Mouse (Mus musculus) intestine, embryonic 15.5 days (tissue): ENCODE measurements around the gene Jade2. TPM values are rescaled to one million over a fixed set of nuclear protein-coding genes. Genes with fewer than 3 reads are reported as not detected.
"Not testable (repeated sequence)": the region's sequence is repeated elsewhere in the genome, so short reads cannot be mapped to it uniquely, and the experiment has no call there.

ENCODE experiments used
- ATAC-seq: fragments of 200-750 bp; cut with Nextera tagmentation; 2 replicates; pipeline ENCODE4 v1.8.0; 2017; ENCODE audit warnings: moderate TSS enrichment, moderate library complexity
- H3K27ac ChIP-seq: fragments of 300-500 bp; sonication (generic); 2 replicates; pipeline ENCODE4 v1.5.1; 2015; ENCODE audit warnings: mild to moderate bottlenecking, inconsistent platforms
- H3K27me3 ChIP-seq: fragments of 300-500 bp; sonication (generic); replicated peaks from 2 replicates; pipeline ENCODE4 v1.6.1; 2015; ENCODE audit warnings: inconsistent platforms
- H3K36me3 ChIP-seq: fragments of 300-500 bp; sonication (generic); 2 replicates; pipeline ENCODE4 v1.6.1; 2015; ENCODE audit warnings: inconsistent platforms
- H3K4me1 ChIP-seq: fragments of 300-500 bp; sonication (generic); replicated peaks from 2 replicates; pipeline ENCODE4 v1.6.1; 2015; ENCODE audit warnings: inconsistent platforms
- H3K4me2 ChIP-seq: fragments of 300-500 bp; sonication (generic); replicated peaks from 2 replicates; pipeline ENCODE4 v1.6.1; 2015; ENCODE audit warnings: mild to moderate bottlenecking, inconsistent platforms
- H3K4me3 ChIP-seq: fragments of 300-500 bp; sonication (generic); replicated peaks from 2 replicates; pipeline ENCODE4 v1.5.1; 2015; ENCODE audit warnings: inconsistent platforms
- H3K9ac ChIP-seq: fragments of 300-500 bp; sonication (generic); 2 replicates; pipeline ENCODE4 v1.6.1; 2015; ENCODE audit warnings: inconsistent platforms
- H3K9me3 ChIP-seq: fragments of 300-500 bp; sonication (generic); 2 replicates; pipeline ENCODE4 v1.6.1; 2016; ENCODE audit warnings: inconsistent platforms
- WGBS: fragments of 180-500 bp; shearing (Covaris S2); methylation state at CpG from one replicate; pipeline ENCODE4 v1.1.7; 2015; 5-methylcytosine and 5-hydroxymethylcytosine counted together
- polyA plus RNA-seq: library from polyadenylated mRNA; unstranded; fragments of >200 nt; fragmentation: Nextera tagmentation; extraction: Ambion mirVana; gene quantifications from 2 replicates; pipeline ENCODE4 v1.2.1, GENCODE M21; 2015

Jade2 gene
- polyA plus RNA-seq, 1 experiment from 2014 or later = 1.3 TPM

- peak overlapping the region; percentile 41; the same call in 1 of the 2 replicates for H3K27ac ChIP-seq
- H3K9ac ChIP-seq = peak overlapping the region; percentile 31; the same call in 1 of the 2 replicates
- H3K36me3 ChIP-seq = no peaks in the 10 kb centered on the region
- H3K4me2 ChIP-seq = peak overlapping the region; percentile 72
- peak overlapping the region; percentile 45 for H3K4me3 ChIP-seq
- H3K4me1 ChIP-seq = peaks cover 7% of the 10 kb centered on the region
- peak; percentile 81 for ATAC-seq
- WGBS = 15% methylated on average over 17 of the region's 17 CpGs
- H3K27me3 ChIP-seq = no peaks in the 10 kb centered on the region
- H3K9me3 ChIP-seq = no peaks in the 10 kb centered on the region
Measured at GRCm38 (mm10) chr11:51805221-51805981, 52.1 kb downstream of the Jade2 start.

GRCm38 (mm10) chr11:51800634-51801325 lies 56.7 kb downstream of the Jade2 start:
- 32% methylated on average over 8 of the region's 8 CpGs for WGBS
- ATAC-seq = no peak
- H3K27me3 ChIP-seq = no peaks in the 10 kb centered on the region
- no peaks in the 10 kb centered on the region for H3K36me3 ChIP-seq
- no peak overlapping the region for H3K9ac ChIP-seq
- H3K4me2 ChIP-seq = peak overlapping the region; percentile 14; the same call in 1 of the 2 replicates
- no peak overlapping the region for H3K4me3 ChIP-seq
- H3K27ac ChIP-seq = no peak overlapping the region
- no peaks in the 10 kb centered on the region for H3K9me3 ChIP-seq
- H3K4me1 ChIP-seq = peaks cover 9% of the 10 kb centered on the region

- Histone ChIP-seq H3K4me3 (no peak overlapping the region), H3K4me1 (0 out of 2 replicates have a peak, but pooled peaks cover 5% of the 10 kb centered on the region), H3K9ac (no peak overlapping the region), H3K4me2 (no peak overlapping the region), H3K9me3 (no peaks in the 10 kb centered on the region), H3K27me3 (no peaks in the 10 kb centered on the region), H3K27ac (no peak overlapping the region), H3K36me3 (no peaks in the 10 kb centered on the region; the same call in 1 of the 2 replicates)
- WGBS = 62% methylated on average over 4 of the region's 4 CpGs
- peak; percentile 69 for ATAC-seq
Measured at GRCm38 (mm10) chr11:51796272-51796671, 61.2 kb downstream of the Jade2 start.

GRCm38 (mm10) chr11:51790662-51791061 lies 66.8 kb downstream of the Jade2 start:
- no peak overlapping the region for H3K9ac ChIP-seq
- H3K9me3 ChIP-seq = no peaks in the 10 kb centered on the region
- H3K36me3 ChIP-seq = peaks cover 7% of the 10 kb centered on the region
- H3K4me3 ChIP-seq = no peak overlapping the region
- peak; percentile 91 for ATAC-seq
- peak overlapping the region; percentile 10; the same call in 1 of the 2 replicates for H3K27ac ChIP-seq
- no peaks in the 10 kb centered on the region for H3K4me1 ChIP-seq
- 76% methylated on average over 7 of the region's 7 CpGs for WGBS
- no peaks in the 10 kb centered on the region for H3K27me3 ChIP-seq
- H3K4me2 ChIP-seq = no peak overlapping the region

- not testable (repeated sequence) for H3K27ac ChIP-seq
- WGBS = 83% methylated on average over 4 of the region's 4 CpGs
- peaks cover 10% of the 10 kb centered on the region for H3K36me3 ChIP-seq
Measured at GRCm38 (mm10) chr11:51789735-51790134, 67.7 kb downstream of the Jade2 start.

GRCm38 (mm10) chr11:51785926-51786325 lies 71.5 kb downstream of the Jade2 start:
- no peaks in the 10 kb centered on the region for H3K9me3 ChIP-seq
- H3K36me3 ChIP-seq = peaks cover 17% of the 10 kb centered on the region; the same call in 1 of the 2 replicates
- H3K9ac ChIP-seq = no peak overlapping the region
- WGBS = 91% methylated on average over 6 of the region's 6 CpGs
- no peak overlapping the region for H3K4me3 ChIP-seq
- H3K4me1 ChIP-seq = no peaks in the 10 kb centered on the region
- no peak overlapping the region for H3K27ac ChIP-seq
- no peaks in the 10 kb centered on the region for H3K27me3 ChIP-seq
- no peak for ATAC-seq
- H3K4me2 ChIP-seq = no peak overlapping the region

More at GRCm38 (mm10) chr11:51789735-51790134, 67.7 kb downstream of the Jade2 start:
- H3K9me3 ChIP-seq, H3K4me2 ChIP-seq, H3K4me1 ChIP-seq, H3K9ac ChIP-seq, ATAC-seq, H3K27me3 ChIP-seq, H3K4me3 ChIP-seq: not testable (repeated sequence)

GRCm38 (mm10) chr11:51782721-51783120 lies 74.7 kb downstream of the Jade2 start:
- Histone ChIP-seq H3K4me1 (no peaks in the 10 kb centered on the region), H3K27me3 (no peaks in the 10 kb centered on the region), H3K9me3 (no peaks in the 10 kb centered on the region), H3K36me3 (peaks cover 30% of the 10 kb centered on the region), H3K4me2 (no peak overlapping the region), H3K9ac (no peak overlapping the region), H3K27ac (no peak overlapping the region), H3K4me3 (no peak overlapping the region)
- no peak for ATAC-seq
- WGBS = 87% methylated on average over 6 of the region's 6 CpGs

GRCm38 (mm10) chr11:51780773-51781267 lies 76.6 kb downstream of the Jade2 start:
- no peak for ATAC-seq
- H3K4me1 ChIP-seq = no peaks in the 10 kb centered on the region
- no peaks in the 10 kb centered on the region for H3K9me3 ChIP-seq
- WGBS = 88% methylated on average over 9 of the region's 9 CpGs
- peaks cover 24% of the 10 kb centered on the region for H3K36me3 ChIP-seq
- H3K4me2 ChIP-seq = no peak overlapping the region
- no peak overlapping the region for H3K27ac ChIP-seq
- no peak overlapping the region for H3K9ac ChIP-seq
- H3K27me3 ChIP-seq = no peaks in the 10 kb centered on the region
- H3K4me3 ChIP-seq = no peak overlapping the region

- Histone ChIP-seq H3K4me1 (no peaks in the 10 kb centered on the region), H3K27ac (no peak overlapping the region), H3K4me2 (no peak overlapping the region), H3K4me3 (no peak overlapping the region), H3K27me3 (no peaks in the 10 kb centered on the region), H3K36me3 (peaks cover 20% of the 10 kb centered on the region), H3K9me3 (no peaks in the 10 kb centered on the region), H3K9ac (no peak overlapping the region)
- no peak for ATAC-seq
- 88% methylated on average over 5 of the region's 5 CpGs for WGBS
Measured at GRCm38 (mm10) chr11:51777478-51777877, 80.0 kb downstream of the Jade2 start.

GRCm38 (mm10) chr11:51775507-51775906 lies 81.9 kb downstream of the Jade2 start:
- no peaks in the 10 kb centered on the region for H3K9me3 ChIP-seq
- H3K9ac ChIP-seq = no peak overlapping the region
- no peak overlapping the region for H3K27ac ChIP-seq
- no peak for ATAC-seq
- no peaks in the 10 kb centered on the region for H3K4me1 ChIP-seq
- no peak overlapping the region for H3K4me3 ChIP-seq
- 83% methylated on average over 3 of the region's 3 CpGs for WGBS
- H3K36me3 ChIP-seq = peaks cover 9% of the 10 kb centered on the region
- H3K4me2 ChIP-seq = no peak overlapping the region
- H3K27me3 ChIP-seq = no peaks in the 10 kb centered on the region

- 47% methylated on average over 5 of the region's 5 CpGs for WGBS
- Histone ChIP-seq H3K4me3 (no peak overlapping the region), H3K4me1 (peaks cover 10% of the 10 kb centered on the region; the same call in 1 of the 2 replicates), H3K9ac (no peak overlapping the region), H3K27ac (peak overlapping the region; percentile 82), H3K4me2 (peak overlapping the region; percentile 27; the same call in 1 of the 2 replicates), H3K9me3 (no peaks in the 10 kb centered on the region), H3K36me3 (no peaks in the 10 kb centered on the region), H3K27me3 (no peaks in the 10 kb centered on the region)
- peak; percentile 81 for ATAC-seq
Measured at GRCm38 (mm10) chr11:51768296-51768695, 89.2 kb downstream of the Jade2 start.

- Histone ChIP-seq H3K27me3 (no peaks in the 10 kb centered on the region), H3K4me2 (peak overlapping the region; percentile 24; the same call in 1 of the 2 replicates), H3K4me3 (no peak overlapping the region), H3K4me1 (peaks cover 10% of the 10 kb centered on the region), H3K9ac (no peak overlapping the region), H3K9me3 (no peaks in the 10 kb centered on the region), H3K36me3 (no peaks in the 10 kb centered on the region), H3K27ac (peak overlapping the region; percentile 79)
- ATAC-seq = peak; percentile 85
- WGBS = 49% methylated on average over 8 of the region's 8 CpGs
Measured at GRCm38 (mm10) chr11:51767579-51768220, 89.8 kb downstream of the Jade2 start.
